Mouse (Mus musculus): ENCODE data around the gene Mycbp2. TPM values are rescaled to one million over a fixed set of nuclear protein-coding genes. Genes with fewer than 3 reads are reported as not detected.

The Mycbp2 gene
- polyA plus RNA-seq, 1 experiment from 2014 or later, result 38.1 TPM

- Histone ChIP-seq H3K36me3 (ENCODE audit: control insufficient read depth, insufficient read depth, low read length) (no peaks in the 10 kb centered on the region), H3K9me3 (ENCODE audit: control insufficient read depth, low read length) (no peaks in the 10 kb centered on the region), H3K27ac (ENCODE audit: low read depth, low read length) (no peak overlapping the region), H3K4me3 (ENCODE audit: low read depth, low read length) (no peak overlapping the region), H3K9ac (ENCODE audit: low read depth, low read length) (no peak overlapping the region), H3K4me2 (replicated peaks; ENCODE audit: low read depth, low read length) (no peak overlapping the region), H3K4me1 (replicated peaks; ENCODE audit: control insufficient read depth, insufficient read depth, low read length) (no peaks in the 10 kb centered on the region), H3K27me3 (ENCODE audit: control insufficient read depth, insufficient read depth, low read length) (no peaks in the 10 kb centered on the region)
- ATAC-seq (ENCODE audit: low FRiP score), result peak; percentile 40; the same call in 1 of the 2 replicates
- DNase-seq (ENCODE audit: low spot score), result no peak
- WGBS, result 60% methylated on average over 12 of the region's 12 CpGs
Measured at GRCm38 (mm10) chr14:103233640-103234593, 112.7 kb downstream of the Mycbp2 start.

GRCm38 (mm10) chr14:103222356-103222755 lies 124.3 kb downstream of the Mycbp2 start:
- Histone ChIP-seq H3K4me2 (replicated peaks; ENCODE audit: low read depth, low read length) (no peak overlapping the region), H3K27ac (ENCODE audit: low read depth, low read length) (no peak overlapping the region), H3K27me3 (ENCODE audit: control insufficient read depth, insufficient read depth, low read length) (no peaks in the 10 kb centered on the region), H3K4me1 (replicated peaks; ENCODE audit: control insufficient read depth, insufficient read depth, low read length) (no peaks in the 10 kb centered on the region), H3K9ac (ENCODE audit: low read depth, low read length) (no peak overlapping the region), H3K4me3 (ENCODE audit: low read depth, low read length) (no peak overlapping the region), H3K36me3 (ENCODE audit: control insufficient read depth, insufficient read depth, low read length) (no peaks in the 10 kb centered on the region), H3K9me3 (ENCODE audit: control insufficient read depth, low read length) (no peaks in the 10 kb centered on the region)
- 81% methylated on average over 2 of the region's 2 CpGs for WGBS
- ATAC-seq (ENCODE audit: low FRiP score) (no peak), DNase-seq (ENCODE audit: low spot score) (no peak)

GRCm38 (mm10) chr14:103221751-103222150 lies 124.9 kb downstream of the Mycbp2 start:
- WGBS, result 94% methylated on average over 3 of the region's 3 CpGs
- Histone ChIP-seq H3K27me3 (ENCODE audit: control insufficient read depth, insufficient read depth, low read length) (no peaks in the 10 kb centered on the region), H3K4me2 (replicated peaks; ENCODE audit: low read depth, low read length) (no peak overlapping the region), H3K4me3 (ENCODE audit: low read depth, low read length) (no peak overlapping the region), H3K27ac (ENCODE audit: low read depth, low read length) (no peak overlapping the region), H3K9ac (ENCODE audit: low read depth, low read length) (no peak overlapping the region), H3K36me3 (ENCODE audit: control insufficient read depth, insufficient read depth, low read length) (no peaks in the 10 kb centered on the region), H3K9me3 (ENCODE audit: control insufficient read depth, low read length) (no peaks in the 10 kb centered on the region), H3K4me1 (replicated peaks; ENCODE audit: control insufficient read depth, insufficient read depth, low read length) (no peaks in the 10 kb centered on the region)
- ATAC-seq (ENCODE audit: low FRiP score) (no peak), DNase-seq (ENCODE audit: low spot score) (no peak)

- ATAC-seq (ENCODE audit: low FRiP score) (no peak), DNase-seq (ENCODE audit: low spot score) (no peak)
- no peaks in the 10 kb centered on the region for H3K4me1 ChIP-seq (replicated peaks; ENCODE audit: control insufficient read depth, insufficient read depth, low read length)
- no peaks in the 10 kb centered on the region for H3K36me3 ChIP-seq (ENCODE audit: control insufficient read depth, insufficient read depth, low read length)
- no peak overlapping the region for H3K9ac ChIP-seq (ENCODE audit: low read depth, low read length)
- no peaks in the 10 kb centered on the region for H3K27me3 ChIP-seq (ENCODE audit: control insufficient read depth, insufficient read depth, low read length)
- H3K4me2 ChIP-seq (replicated peaks; ENCODE audit: low read depth, low read length), result no peak overlapping the region
- no peak overlapping the region for H3K27ac ChIP-seq (ENCODE audit: low read depth, low read length)
- no peaks in the 10 kb centered on the region for H3K9me3 ChIP-seq (ENCODE audit: control insufficient read depth, low read length)
- no peak overlapping the region for H3K4me3 ChIP-seq (ENCODE audit: low read depth, low read length)
- 88% methylated on average over 3 of the region's 3 CpGs for WGBS
Measured at GRCm38 (mm10) chr14:103216331-103216730, 130.3 kb downstream of the Mycbp2 start.

GRCm38 (mm10) chr14:103186658-103187057 lies 160.0 kb downstream of the Mycbp2 start:
- Histone ChIP-seq H3K4me2 (replicated peaks; ENCODE audit: low read depth, low read length) (no peak overlapping the region), H3K4me3 (ENCODE audit: low read depth, low read length) (no peak overlapping the region), H3K4me1 (replicated peaks; ENCODE audit: control insufficient read depth, insufficient read depth, low read length) (no peaks in the 10 kb centered on the region), H3K27ac (ENCODE audit: low read depth, low read length) (no peak overlapping the region), H3K9ac (ENCODE audit: low read depth, low read length) (no peak overlapping the region), H3K36me3 (ENCODE audit: control insufficient read depth, insufficient read depth, low read length) (no peaks in the 10 kb centered on the region), H3K9me3 (ENCODE audit: control insufficient read depth, low read length) (no peaks in the 10 kb centered on the region), H3K27me3 (ENCODE audit: control insufficient read depth, insufficient read depth, low read length) (no peaks in the 10 kb centered on the region)
- DNase-seq (ENCODE audit: low spot score) (no peak), ATAC-seq (ENCODE audit: low FRiP score) (no peak)
- WGBS, result 87% methylated on average over 3 of the region's 3 CpGs

- no peak for DNase-seq (ENCODE audit: low spot score)
- Histone ChIP-seq H3K9me3 (ENCODE audit: control insufficient read depth, low read length) (no peaks in the 10 kb centered on the region), H3K4me3 (ENCODE audit: low read depth, low read length) (no peak overlapping the region), H3K36me3 (ENCODE audit: control insufficient read depth, insufficient read depth, low read length) (no peaks in the 10 kb centered on the region), H3K27ac (ENCODE audit: low read depth, low read length) (no peak overlapping the region), H3K4me2 (replicated peaks; ENCODE audit: low read depth, low read length) (no peak overlapping the region), H3K9ac (ENCODE audit: low read depth, low read length) (no peak overlapping the region), H3K4me1 (replicated peaks; ENCODE audit: control insufficient read depth, insufficient read depth, low read length) (no peaks in the 10 kb centered on the region), H3K27me3 (ENCODE audit: control insufficient read depth, insufficient read depth, low read length) (no peaks in the 10 kb centered on the region)
- no peak for ATAC-seq (ENCODE audit: low FRiP score)
- 93% methylated on average over 4 of the region's 4 CpGs for WGBS
Measured at GRCm38 (mm10) chr14:103186076-103186475, 160.5 kb downstream of the Mycbp2 start.

- H3K36me3 ChIP-seq (ENCODE audit: control insufficient read depth, insufficient read depth, low read length), result no peaks in the 10 kb centered on the region
- H3K9ac ChIP-seq (ENCODE audit: low read depth, low read length), result no peak overlapping the region
- WGBS, result 92% methylated on average over 2 of the region's 2 CpGs
- H3K27me3 ChIP-seq (ENCODE audit: control insufficient read depth, insufficient read depth, low read length), result no peaks in the 10 kb centered on the region
- no peak for ATAC-seq (ENCODE audit: low FRiP score)
- no peak overlapping the region for H3K4me2 ChIP-seq (replicated peaks; ENCODE audit: low read depth, low read length)
- no peaks in the 10 kb centered on the region for H3K4me1 ChIP-seq (replicated peaks; ENCODE audit: control insufficient read depth, insufficient read depth, low read length)
- no peak overlapping the region for H3K27ac ChIP-seq (ENCODE audit: low read depth, low read length)
- DNase-seq (ENCODE audit: low spot score), result no peak
- no peaks in the 10 kb centered on the region for H3K9me3 ChIP-seq (ENCODE audit: control insufficient read depth, low read length)
- no peak overlapping the region for H3K4me3 ChIP-seq (ENCODE audit: low read depth, low read length)
Measured at GRCm38 (mm10) chr14:103180096-103180495, 166.5 kb downstream of the Mycbp2 start.

- 83% methylated on average over 5 of the region's 5 CpGs for WGBS
- DNase-seq (ENCODE audit: low spot score) (no peak), ATAC-seq (ENCODE audit: low FRiP score) (no peak)
Measured at GRCm38 (mm10) chr14:103162923-103163322, 183.7 kb downstream of the Mycbp2 start.

GRCm38 (mm10) chr14:103155685-103156084 lies 190.9 kb downstream of the Mycbp2 start:
- Histone ChIP-seq H3K9me3 (ENCODE audit: control insufficient read depth, low read length) (no peaks in the 10 kb centered on the region), H3K4me3 (ENCODE audit: low read depth, low read length) (no peak overlapping the region), H3K4me2 (replicated peaks; ENCODE audit: low read depth, low read length) (no peak overlapping the region), H3K4me1 (replicated peaks; ENCODE audit: control insufficient read depth, insufficient read depth, low read length) (no peaks in the 10 kb centered on the region), H3K36me3 (ENCODE audit: control insufficient read depth, insufficient read depth, low read length) (peaks cover 3% of the 10 kb centered on the region; the same call in 1 of the 2 replicates), H3K27me3 (ENCODE audit: control insufficient read depth, insufficient read depth, low read length) (no peaks in the 10 kb centered on the region), H3K9ac (ENCODE audit: low read depth, low read length) (no peak overlapping the region), H3K27ac (ENCODE audit: low read depth, low read length) (no peak overlapping the region)
- 86% methylated on average over 7 of the region's 7 CpGs for WGBS
- ATAC-seq (ENCODE audit: low FRiP score), result no peak
- no peak for DNase-seq (ENCODE audit: low spot score)

More at GRCm38 (mm10) chr14:103162923-103163322, 183.7 kb downstream of the Mycbp2 start:
- H3K9me3 ChIP-seq (ENCODE audit: control insufficient read depth, low read length), result no peaks in the 10 kb centered on the region
- no peaks in the 10 kb centered on the region for H3K4me1 ChIP-seq (replicated peaks; ENCODE audit: control insufficient read depth, insufficient read depth, low read length)
- H3K4me2 ChIP-seq (replicated peaks; ENCODE audit: low read depth, low read length), result no peak overlapping the region
- no peaks in the 10 kb centered on the region for H3K27me3 ChIP-seq (ENCODE audit: control insufficient read depth, insufficient read depth, low read length)
- no peak overlapping the region for H3K27ac ChIP-seq (ENCODE audit: low read depth, low read length)
- no peaks in the 10 kb centered on the region for H3K36me3 ChIP-seq (ENCODE audit: control insufficient read depth, insufficient read depth, low read length)
- H3K4me3 ChIP-seq (ENCODE audit: low read depth, low read length), result no peak overlapping the region
- H3K9ac ChIP-seq (ENCODE audit: low read depth, low read length), result no peak overlapping the region
